Mouse (Mus musculus) heart, postnatal 0 days (tissue): Measurements from ENCODE around the gene Lhb.

Source experiments
- CTCF ChIP-seq: IDR thresholded peaks from 2 replicates; pipeline ENCODE4 v1.5.1; 2016; ENCODE audit warnings: antibody characterized with exemption, control low read depth, low read depth
- EP300 ChIP-seq: IDR thresholded peaks from 2 replicates; pipeline ENCODE4 v1.6.1; 2016; ENCODE audit warnings: antibody characterized with exemption, low read depth

- TF ChIP-seq CTCF: no peak
- no peak for TF ChIP-seq EP300
Measured at GRCm38 (mm10) chr7:45419859-45420614, 583 bp upstream of the Lhb start.
